Mouse (Mus musculus): ENCODE results near the gene C1qtnf5. TPM values are rescaled to one million over a fixed set of nuclear protein-coding genes. Genes with fewer than 3 reads are reported as not detected.

The C1qtnf5 gene
- polyA plus RNA-seq, 1 experiment from 2014 or later = 0.23 TPM

GRCm38 (mm10) chr9:44141951-44142350 lies 34.9 kb downstream of the C1qtnf5 start:
- no peak for ATAC-seq
- Histone ChIP-seq H3K9me3 (replicated peaks) (no peaks in the 10 kb centered on the region), H3K9ac (no peak overlapping the region), H3K36me3 (peaks cover 37% of the 10 kb centered on the region), H3K27ac (no peak overlapping the region), H3K27me3 (replicated peaks) (peaks cover 5% of the 10 kb centered on the region), H3K4me2 (no peak overlapping the region), H3K4me1 (peaks cover 3% of the 10 kb centered on the region; the same call in 1 of the 2 replicates), H3K4me3 (no peak overlapping the region)
- 75% methylated on average over 5 of the region's 5 CpGs for WGBS (ENCODE audit: insufficient replicate concordance)

DNA sequence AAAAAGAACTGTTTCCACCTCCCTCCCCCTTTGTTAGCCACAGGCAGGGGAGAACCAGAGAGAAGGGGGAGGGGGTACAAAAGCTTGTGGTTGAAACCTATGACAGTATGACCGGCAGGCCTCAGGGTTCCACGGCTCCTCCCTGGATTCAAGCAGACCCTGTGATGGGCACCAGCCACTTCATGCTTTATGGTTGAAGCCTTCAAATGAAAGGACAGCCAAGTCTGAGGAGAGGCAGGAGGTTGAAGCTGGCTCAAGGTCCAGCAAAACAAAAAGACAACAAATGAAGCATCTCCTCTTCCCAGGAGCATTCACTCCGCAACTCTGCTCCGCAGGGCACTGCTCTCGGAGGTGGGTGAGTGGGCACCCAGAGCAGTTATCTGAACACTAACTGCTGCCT lies 36.4 kb downstream of the C1qtnf5 start:
- Histone ChIP-seq H3K27ac (no peak overlapping the region), H3K27me3 (replicated peaks) (no peaks in the 10 kb centered on the region), H3K4me3 (no peak overlapping the region), H3K4me1 (peaks cover 3% of the 10 kb centered on the region; the same call in 1 of the 2 replicates), H3K4me2 (no peak overlapping the region), H3K36me3 (peaks cover 45% of the 10 kb centered on the region), H3K9ac (no peak overlapping the region), H3K9me3 (replicated peaks) (no peaks in the 10 kb centered on the region)
- ATAC-seq = no peak
- 80% methylated on average over 5 of the region's 5 CpGs for WGBS (ENCODE audit: insufficient replicate concordance)

DNA sequence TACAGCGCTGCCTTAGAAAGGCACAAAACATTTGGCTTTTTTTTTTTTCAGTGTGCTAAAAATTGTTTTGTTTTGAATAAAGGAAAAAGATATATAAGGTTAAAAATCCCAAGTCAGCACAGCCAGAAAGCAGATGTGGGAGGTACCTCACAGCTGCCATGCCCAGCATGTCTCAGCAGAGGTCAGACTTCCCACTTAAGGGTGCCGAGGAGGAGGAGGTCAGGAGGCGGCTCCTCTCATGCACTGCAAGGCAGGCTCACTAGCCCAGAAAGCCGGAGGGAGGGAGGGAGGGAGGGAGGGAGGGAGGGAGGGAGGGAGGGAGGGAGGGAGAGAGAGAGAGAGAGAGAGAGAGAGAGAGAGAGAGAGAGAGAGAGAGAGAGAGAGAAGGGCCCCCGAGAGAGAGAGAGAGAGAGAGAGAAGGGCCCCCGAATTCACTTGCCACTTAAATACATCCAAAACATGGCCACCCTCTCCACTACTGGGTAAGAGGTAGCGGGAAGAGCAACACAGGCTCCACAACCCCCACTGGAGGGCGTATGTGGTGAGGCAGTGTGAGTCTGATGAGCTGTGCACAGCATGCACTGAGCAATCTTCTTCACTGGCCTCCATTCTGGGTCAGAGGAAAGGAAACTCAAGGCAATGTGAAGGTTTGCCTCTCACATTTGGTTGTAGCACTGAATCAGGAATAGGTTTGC lies 37.1 kb downstream of the C1qtnf5 start:
- H3K4me3 ChIP-seq = no peak overlapping the region
- no peak overlapping the region for H3K27ac ChIP-seq
- peaks cover 3% of the 10 kb centered on the region; the same call in 1 of the 2 replicates for H3K4me1 ChIP-seq
- H3K36me3 ChIP-seq = peaks cover 52% of the 10 kb centered on the region
- 51% methylated on average over 7 of the region's 8 CpGs for WGBS (ENCODE audit: insufficient replicate concordance)
- no peak overlapping the region for H3K9ac ChIP-seq
- no peaks in the 10 kb centered on the region for H3K9me3 ChIP-seq (replicated peaks)
- H3K4me2 ChIP-seq = no peak overlapping the region
- H3K27me3 ChIP-seq (replicated peaks) = no peaks in the 10 kb centered on the region
- no peak for ATAC-seq

GRCm38 (mm10) chr9:44144718-44145060 lies 37.6 kb downstream of the C1qtnf5 start:
- ATAC-seq = no peak
- Histone ChIP-seq H3K9me3 (replicated peaks) (no peaks in the 10 kb centered on the region), H3K27me3 (replicated peaks) (no peaks in the 10 kb centered on the region), H3K4me3 (no peak overlapping the region), H3K4me2 (no peak overlapping the region), H3K36me3 (peaks cover 57% of the 10 kb centered on the region), H3K27ac (no peak overlapping the region), H3K4me1 (peaks cover 3% of the 10 kb centered on the region; the same call in 1 of the 2 replicates), H3K9ac (no peak overlapping the region)

DNA sequence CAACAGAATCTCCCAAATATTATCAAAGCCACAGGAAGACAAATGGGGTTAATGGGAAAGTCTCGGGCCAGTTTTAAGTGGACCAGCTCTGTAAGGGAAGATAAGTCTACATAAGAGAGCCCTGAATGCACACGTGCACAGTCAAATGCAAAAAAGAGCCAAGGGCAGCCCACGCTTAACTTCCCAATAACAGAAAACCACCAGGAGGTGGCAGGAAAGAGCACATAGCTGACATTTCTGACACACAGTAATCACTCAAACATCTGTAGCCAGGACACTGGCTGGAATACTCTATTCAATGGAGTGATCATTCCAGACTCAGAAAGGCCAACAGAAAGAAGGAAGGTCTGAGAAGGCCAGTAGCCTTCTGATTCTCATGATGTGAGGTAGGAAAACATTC lies 40.2 kb downstream of the C1qtnf5 start:
- H3K4me1 ChIP-seq = peaks cover 3% of the 10 kb centered on the region; the same call in 1 of the 2 replicates
- H3K36me3 ChIP-seq = peaks cover 77% of the 10 kb centered on the region
- no peak for ATAC-seq
- H3K27me3 ChIP-seq (replicated peaks) = no peaks in the 10 kb centered on the region
- H3K9me3 ChIP-seq (replicated peaks) = no peaks in the 10 kb centered on the region
- no peak overlapping the region for H3K9ac ChIP-seq
- no peak overlapping the region for H3K4me2 ChIP-seq
- no peak overlapping the region for H3K27ac ChIP-seq
- 62% methylated on average over 3 of the region's 3 CpGs for WGBS (ENCODE audit: insufficient replicate concordance)
- no peak overlapping the region for H3K4me3 ChIP-seq

Other genes starting within 250 kb of the C1qtnf5 start
- 0.19 and 0.20 TPM in 2 replicates for gene Thy1, start 63.9 kb upstream of the C1qtnf5 start, polyA plus RNA-seq (2016; fragmentation: Nextera tagmentation; extraction: Ambion mirVana)
- 1.8 and 3.9 TPM in 2 replicates for gene Usp2, start 40.2 kb upstream of the C1qtnf5 start, polyA plus RNA-seq (2016; fragmentation: Nextera tagmentation; extraction: Ambion mirVana)
- gene Mfrp, start 5.5 kb upstream of the C1qtnf5 start, polyA plus RNA-seq (2016; fragmentation: Nextera tagmentation; extraction: Ambion mirVana) = 0.11 TPM in 1 of 2 replicates, not detected in the other
- not detected in 2 replicates for gene Gm49380, start 6.3 kb downstream of the C1qtnf5 start, polyA plus RNA-seq (2016; fragmentation: Nextera tagmentation; extraction: Ambion mirVana)
- gene Rnf26, start 6.3 kb downstream of the C1qtnf5 start, polyA plus RNA-seq (2016; fragmentation: Nextera tagmentation; extraction: Ambion mirVana) = 57.6 and 58.7 TPM in 2 replicates
- gene Mcam, start 27.2 kb downstream of the C1qtnf5 start, polyA plus RNA-seq (2016; fragmentation: Nextera tagmentation; extraction: Ambion mirVana) = 6.1 and 6.3 TPM in 2 replicates
- 9.5 and 10.0 TPM in 2 replicates for gene Cbl, start 126.8 kb downstream of the C1qtnf5 start, polyA plus RNA-seq (2016; fragmentation: Nextera tagmentation; extraction: Ambion mirVana)
- gene Ccdc153, start 133.4 kb downstream of the C1qtnf5 start, polyA plus RNA-seq (2016; fragmentation: Nextera tagmentation; extraction: Ambion mirVana) = not detected in 2 replicates
- gene Pdzd3, start 144.2 kb downstream of the C1qtnf5 start, polyA plus RNA-seq (2016; fragmentation: Nextera tagmentation; extraction: Ambion mirVana) = 0.15 and 0.17 TPM in 2 replicates
- 3.6 and 4.0 TPM in 2 replicates for gene Nlrx1, start 161.4 kb downstream of the C1qtnf5 start, polyA plus RNA-seq (2016; fragmentation: Nextera tagmentation; extraction: Ambion mirVana)
- 20.1 and 21.7 TPM in 2 replicates for gene Abcg4, start 181.4 kb downstream of the C1qtnf5 start, polyA plus RNA-seq (2016; fragmentation: Nextera tagmentation; extraction: Ambion mirVana)
- 16.2 and 17.2 TPM in 2 replicates for gene Hinfp, start 198.4 kb downstream of the C1qtnf5 start, polyA plus RNA-seq (2016; fragmentation: Nextera tagmentation; extraction: Ambion mirVana)
- gene C2cd2l, start 213.0 kb downstream of the C1qtnf5 start, polyA plus RNA-seq (2016; fragmentation: Nextera tagmentation; extraction: Ambion mirVana) = 12.3 and 13.0 TPM in 2 replicates
- 21.9 and 24.0 TPM in 2 replicates for gene Dpagt1, start 218.8 kb downstream of the C1qtnf5 start, polyA plus RNA-seq (2016; fragmentation: Nextera tagmentation; extraction: Ambion mirVana)
- 233 and 239 TPM in 2 replicates for gene H2afx, start 227.4 kb downstream of the C1qtnf5 start, polyA plus RNA-seq (2016; fragmentation: Nextera tagmentation; extraction: Ambion mirVana)
- 1,354 and 1,355 TPM in 2 replicates for gene Hmbs, start 237.0 kb downstream of the C1qtnf5 start, polyA plus RNA-seq (2016; fragmentation: Nextera tagmentation; extraction: Ambion mirVana)

Data from liver, embryonic 12.5 days (tissue).